Mouse (Mus musculus): ENCODE measurements around the gene Ciita. TPM values are rescaled to one million over a fixed set of nuclear protein-coding genes. Genes with fewer than 3 reads are reported as not detected.

The Ciita gene
- polyA plus RNA-seq (2015; fragmentation: Nextera tagmentation; extraction: Ambion mirVana) = 0.14 and 0.30 TPM in 2 replicates

GRCm38 (mm10) chr16:10479857-10480256, at the start of gene Ciita:
TSS of gene Ciita (plus strand) at chr16:10480059.

DNA sequence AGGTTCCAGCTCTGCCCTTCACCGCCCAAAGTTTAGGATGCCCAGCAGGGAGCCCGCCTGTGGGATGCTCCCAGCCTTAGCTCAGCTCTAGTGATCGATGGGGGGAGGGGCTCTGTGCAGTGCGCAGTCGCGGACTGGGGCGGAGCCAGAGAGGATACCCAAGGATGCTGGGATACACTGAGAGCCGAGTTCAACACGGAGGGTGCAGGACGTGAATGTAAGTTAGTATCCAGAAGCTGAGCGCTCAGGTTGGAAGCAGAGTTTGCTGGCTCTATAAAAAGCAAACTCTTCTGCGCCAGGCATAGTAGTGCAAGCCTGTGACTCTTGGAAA, 32.6 kb upstream of the Ciita start, which contains the start of gene Tvp23a:
Gene Tvp23a, minus strand, starts transcription at position 99 of the 331 bp plus-strand sequence.

DNA sequence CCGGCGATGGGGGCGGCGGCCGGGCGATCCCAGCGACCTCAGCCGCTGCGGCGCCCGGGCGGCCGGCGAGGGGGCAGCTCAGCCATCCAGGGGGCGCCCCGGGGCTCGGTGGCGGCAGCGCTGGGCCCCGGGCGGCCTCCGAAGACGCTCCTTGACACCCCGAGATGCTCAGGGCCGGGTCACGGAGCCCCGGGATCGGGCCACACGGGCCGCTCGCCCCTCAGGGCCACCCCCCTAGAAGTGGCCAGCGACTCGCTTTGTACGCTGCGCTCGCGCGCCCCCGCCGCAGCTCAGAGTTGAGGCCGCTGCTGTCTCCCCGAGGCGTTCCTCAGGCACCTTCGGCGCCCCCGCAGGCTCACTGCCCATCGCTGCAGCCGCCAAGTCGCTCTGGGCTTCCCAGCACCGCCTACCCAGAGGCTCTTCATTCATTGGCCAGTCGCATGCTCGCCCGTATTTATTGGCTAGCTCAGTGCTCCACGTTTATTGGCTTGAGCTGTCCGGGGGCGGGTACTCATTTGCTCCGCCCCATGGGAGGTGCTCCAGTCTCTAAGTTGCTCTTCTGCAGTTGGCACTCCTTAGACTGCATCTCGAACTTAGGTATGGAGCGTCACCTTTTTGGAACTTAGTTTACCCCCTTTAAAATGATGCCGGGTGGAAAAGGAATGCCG, 63.0 kb downstream of the Ciita start, which contains the start of gene Dexi:
Gene Dexi, minus strand, starts transcription at position 357 of the 668 bp plus-strand sequence.

GRCm38 (mm10) chr16:10544995-10545622, 65.2 kb downstream of the Ciita start, which contains the start of gene Clec16a:
TSS of gene Clec16a (plus strand) at chr16:10545339.

Other genes with a start within 250 kb of the Ciita start
- gene Emp2, start 166.1 kb upstream of the Ciita start, polyA plus RNA-seq (2015; fragmentation: Nextera tagmentation; extraction: Ambion mirVana) = 12.4 and 18.3 TPM in 2 replicates
- 0.29 TPM in 1 of 2 replicates, not detected in the other for gene Tekt5, start 84.6 kb upstream of the Ciita start, polyA plus RNA-seq (2015; fragmentation: Nextera tagmentation; extraction: Ambion mirVana)
- gene Nubp1, start 68.1 kb upstream of the Ciita start, polyA plus RNA-seq (2015; fragmentation: Nextera tagmentation; extraction: Ambion mirVana) = 32.1 and 33.1 TPM in 2 replicates
- 4.9 and 7.3 TPM in 2 replicates for gene Tvp23a, start 32.7 kb upstream of the Ciita start, polyA plus RNA-seq (2015; fragmentation: Nextera tagmentation; extraction: Ambion mirVana)
- 20.1 and 20.2 TPM in 2 replicates for gene Dexi, start 63.0 kb downstream of the Ciita start, polyA plus RNA-seq (2015; fragmentation: Nextera tagmentation; extraction: Ambion mirVana)
- 22.8 and 33.5 TPM in 2 replicates for gene Clec16a, start 65.3 kb downstream of the Ciita start, polyA plus RNA-seq (2015; fragmentation: Nextera tagmentation; extraction: Ambion mirVana)

Data from adrenal gland, postnatal 0 days (tissue).